Mouse (Mus musculus) midbrain, postnatal 0 days (tissue): ENCODE measurements around the gene Sugct. TPM values are rescaled to one million over a fixed set of nuclear protein-coding genes. Genes with fewer than 3 reads are reported as not detected.

ENCODE experiments used
- ATAC-seq: fragments of 200-750 bp; cut with Nextera tagmentation; 2 replicates; pipeline ENCODE4 v1.8.0; 2017; ENCODE audit warnings: moderate number of reproducible peaks, mild to moderate bottlenecking, moderate TSS enrichment, moderate library complexity; ENCODE audit not compliant: low FRiP score
- DNase-seq: peaks from one replicate; pipeline ENCODE4 v3.0.0-alpha.2; 2015; ENCODE audit warnings: low spot score
- H3K27ac ChIP-seq: fragments of 300-500 bp; sonication (generic); 2 replicates; pipeline ENCODE4 v1.5.1; 2014; ENCODE audit warnings: low read depth, mild to moderate bottlenecking, low read length, mixed read lengths
- H3K27me3 ChIP-seq: fragments of 300-500 bp; sonication (generic); 2 replicates; pipeline ENCODE4 v1.6.1; 2014; ENCODE audit warnings: low read length, control low read depth, mixed read lengths; ENCODE audit not compliant: insufficient read depth
- H3K36me3 ChIP-seq: fragments of 300-500 bp; sonication (generic); 2 replicates; pipeline ENCODE4 v1.6.1; 2014; ENCODE audit warnings: low read length, control low read depth, mixed read lengths; ENCODE audit not compliant: insufficient read depth
- H3K4me1 ChIP-seq: fragments of 300-500 bp; sonication (generic); 2 replicates; pipeline ENCODE4 v1.6.1; 2014; ENCODE audit warnings: mild to moderate bottlenecking, control low read depth, antibody characterized with exemption, low read length, mixed read lengths; ENCODE audit not compliant: insufficient read depth
- H3K4me2 ChIP-seq: fragments of 300-500 bp; sonication (generic); 2 replicates; pipeline ENCODE4 v1.6.1; 2014; ENCODE audit warnings: low read depth, mild to moderate bottlenecking, low read length, mixed read lengths; ENCODE audit not compliant: poor library complexity, severe bottlenecking
- H3K4me3 ChIP-seq: fragments of 300-500 bp; sonication (generic); 2 replicates; pipeline ENCODE4 v1.5.1; 2014; ENCODE audit warnings: low read depth, mild to moderate bottlenecking, low read length, moderate library complexity
- H3K9ac ChIP-seq: fragments of 300-500 bp; sonication (generic); replicated peaks from 2 replicates; pipeline ENCODE4 v1.6.1; 2014; ENCODE audit warnings: mild to moderate bottlenecking, low read length, moderate library complexity, mixed read lengths; ENCODE audit not compliant: poor library complexity, severe bottlenecking
- H3K9me3 ChIP-seq: fragments of 300-500 bp; sonication (generic); 2 replicates; pipeline ENCODE4 v1.6.1; 2016; ENCODE audit warnings: low read length, control low read depth
- CTCF ChIP-seq: IDR thresholded peaks from 2 replicates; pipeline ENCODE4 v1.5.1; 2016; ENCODE audit warnings: antibody characterized with exemption, mild to moderate bottlenecking
- WGBS: fragments of 180-500 bp; shearing (Covaris S2); extraction: QIAGEN DNeasy Blood & Tissue Kit; methylation state at CpG from one replicate; pipeline ENCODE4 v1.1.7; 2014; 5-methylcytosine and 5-hydroxymethylcytosine counted together
- polyA plus RNA-seq: library from polyadenylated mRNA; unstranded; fragments of >200 nt; fragmentation: Nextera tagmentation; extraction: Ambion mirVana; gene quantifications from 2 replicates; pipeline ENCODE4 v1.2.1, GENCODE M21; 2015
- total RNA-seq: library from RNA; depleted of rRNA; stranded (reverse); fragments of >200 nt; gene quantifications from 2 replicates; pipeline ENCODE4 v1.2.3, GENCODE M21; 2014

Sugct gene
- total and polyA plus RNA-seq, 2 experiments from 2014 or later, result 1.5 to 2.9 TPM

- H3K4me1 ChIP-seq, result no peaks in the 10 kb centered on the region
- WGBS, result 38% methylated on average over 7 of the region's 7 CpGs
- no peaks in the 10 kb centered on the region for H3K36me3 ChIP-seq
- ATAC-seq (peak; percentile 76; the same call in 1 of the 2 replicates), DNase-seq (peak; percentile 85)
- H3K9me3 ChIP-seq, result no peaks in the 10 kb centered on the region
- no peak overlapping the region for H3K4me3 ChIP-seq
- TF ChIP-seq CTCF, result peak; percentile 91
- H3K9ac ChIP-seq, result no peak overlapping the region
- H3K27me3 ChIP-seq, result no peaks in the 10 kb centered on the region
- no peak overlapping the region for H3K27ac ChIP-seq
- no peak overlapping the region for H3K4me2 ChIP-seq
Observed at GRCm38 (mm10) chr13:17432139-17432916, 263.0 kb downstream of the Sugct start.

- H3K4me1 ChIP-seq, result no peaks in the 10 kb centered on the region
- ATAC-seq (no peak), DNase-seq (no peak)
- no peak for TF ChIP-seq CTCF
- H3K27ac ChIP-seq, result no peak overlapping the region
- H3K9me3 ChIP-seq, result no peaks in the 10 kb centered on the region
- no peak overlapping the region for H3K4me2 ChIP-seq
- WGBS, result 85% methylated on average over 6 of the region's 6 CpGs
- H3K4me3 ChIP-seq, result no peak overlapping the region
- no peak overlapping the region for H3K9ac ChIP-seq
- H3K36me3 ChIP-seq, result no peaks in the 10 kb centered on the region
- no peaks in the 10 kb centered on the region for H3K27me3 ChIP-seq
Observed at GRCm38 (mm10) chr13:17421875-17422274, 273.5 kb downstream of the Sugct start.

GRCm38 (mm10) chr13:17420557-17420956, 274.8 kb downstream of the Sugct start:
- H3K4me3 ChIP-seq, result no peak overlapping the region
- H3K36me3 ChIP-seq, result no peaks in the 10 kb centered on the region
- H3K27ac ChIP-seq, result no peak overlapping the region
- no peaks in the 10 kb centered on the region for H3K4me1 ChIP-seq
- no peaks in the 10 kb centered on the region for H3K9me3 ChIP-seq
- H3K9ac ChIP-seq, result no peak overlapping the region
- H3K4me2 ChIP-seq, result no peak overlapping the region
- no peak for ATAC-seq
- 84% methylated on average over 1 of the region's 1 CpGs for WGBS
- DNase-seq, result no peak
- no peaks in the 10 kb centered on the region for H3K27me3 ChIP-seq
- no peak for TF ChIP-seq CTCF

GRCm38 (mm10) chr13:17342836-17343235, 352.5 kb downstream of the Sugct start:
- no peaks in the 10 kb centered on the region for H3K36me3 ChIP-seq
- no peak overlapping the region for H3K27ac ChIP-seq
- no peak overlapping the region for H3K4me2 ChIP-seq
- no peak overlapping the region for H3K4me3 ChIP-seq
- no peak overlapping the region for H3K9ac ChIP-seq
- 94% methylated on average over 8 of the region's 8 CpGs for WGBS
- no peaks in the 10 kb centered on the region for H3K9me3 ChIP-seq
- no peaks in the 10 kb centered on the region for H3K4me1 ChIP-seq
- ATAC-seq (no peak), DNase-seq (peak; percentile 17)
- no peak for TF ChIP-seq CTCF
- no peaks in the 10 kb centered on the region for H3K27me3 ChIP-seq

- Histone ChIP-seq H3K9me3 (no peaks in the 10 kb centered on the region), H3K27me3 (no peaks in the 10 kb centered on the region), H3K4me1 (no peaks in the 10 kb centered on the region), H3K27ac (no peak overlapping the region), H3K4me3 (no peak overlapping the region), H3K4me2 (no peak overlapping the region), H3K9ac (no peak overlapping the region), H3K36me3 (no peaks in the 10 kb centered on the region)
- no peak for ATAC-seq
- 86% methylated on average over 4 of the region's 4 CpGs for WGBS
- no peak for DNase-seq
- TF ChIP-seq CTCF, result no peak
Observed at GRCm38 (mm10) chr13:17335885-17336540, 359.3 kb downstream of the Sugct start.

GRCm38 (mm10) chr13:17326863-17327262, 368.5 kb downstream of the Sugct start:
- no peaks in the 10 kb centered on the region for H3K4me1 ChIP-seq
- ATAC-seq, result no peak
- no peak for DNase-seq
- no peak overlapping the region for H3K4me3 ChIP-seq
- no peaks in the 10 kb centered on the region for H3K9me3 ChIP-seq
- H3K27me3 ChIP-seq, result no peaks in the 10 kb centered on the region
- H3K36me3 ChIP-seq, result no peaks in the 10 kb centered on the region
- H3K9ac ChIP-seq, result no peak overlapping the region
- WGBS, result 87% methylated on average over 4 of the region's 4 CpGs
- H3K4me2 ChIP-seq, result no peak overlapping the region
- H3K27ac ChIP-seq, result no peak overlapping the region
- TF ChIP-seq CTCF, result no peak
